Mouse (Mus musculus) MEL (cell line): Measurements from ENCODE around the gene Zic5. TPM values are rescaled to one million over a fixed set of nuclear protein-coding genes. Genes with fewer than 3 reads are reported as not detected.

Source experiments
- DNase-seq: peaks from one replicate; pipeline ENCODE4 v3.0.0; 2011; ENCODE audit warnings: low read depth, low spot score
- H3K27ac ChIP-seq: 2 replicates; pipeline ENCODE4 v1.5.1; 2012; ENCODE audit warnings: low read depth, mild to moderate bottlenecking, control low read depth, low read length, moderate library complexity; ENCODE audit not compliant: control insufficient read depth
- H3K27me3 ChIP-seq, 2 experiments: fragments of 150-350 bp in 1 of 2; sonication (generic) in 1 of 2; 2 replicates each; pipeline ENCODE4 v1.6.1; 2012; ENCODE audit warnings: low read length in 2 of 2, mild to moderate bottlenecking in 2 of 2, improper control_type of control experiment in 1 of 2, moderate library complexity in 1 of 2; ENCODE audit not compliant: insufficient read depth in 2 of 2, control insufficient read depth in 1 of 2
- H3K36me3 ChIP-seq, 2 experiments: 2 replicates each; pipeline ENCODE4 v1.6.1; 2012 to 2014; ENCODE audit warnings: low read length in 2 of 2, improper control_type of control experiment in 1 of 2, inconsistent platforms in 1 of 2, mild to moderate bottlenecking in 1 of 2; ENCODE audit not compliant: insufficient read depth in 2 of 2, control insufficient read depth in 1 of 2
- H3K4me1 ChIP-seq, 2 experiments: fragments of 150-350 bp in 1 of 2; sonication (generic) in 1 of 2; 2 replicates each; pipeline ENCODE4 v1.6.1; 2012; ENCODE audit warnings: low read length in 2 of 2, improper control_type of control experiment in 1 of 2, mild to moderate bottlenecking in 1 of 2; ENCODE audit not compliant: insufficient read depth in 2 of 2, control insufficient read depth in 1 of 2
- H3K4me3 ChIP-seq, 2 experiments: fragments of 150-350 bp in 1 of 2; sonication (generic) in 1 of 2; 2 replicates each; pipeline ENCODE4 v1.5.1; 2012; ENCODE audit warnings: low read depth in 2 of 2, low read length in 2 of 2, mild to moderate bottlenecking in 2 of 2, moderate library complexity in 2 of 2, control low read depth in 1 of 2, improper control_type of control experiment in 1 of 2; ENCODE audit not compliant: control insufficient read depth in 1 of 2, insufficient read depth in 1 of 2
- H3K79me2 ChIP-seq: 2 replicates; pipeline ENCODE4 v1.6.1; 2012; ENCODE audit warnings: mild to moderate bottlenecking, low read length, moderate library complexity; ENCODE audit not compliant: control insufficient read depth, poor library complexity, insufficient read depth
- H3K9ac ChIP-seq: 2 replicates; pipeline ENCODE4 v1.6.1; 2012; ENCODE audit warnings: low read depth, mild to moderate bottlenecking, control low read depth, low read length, moderate library complexity; ENCODE audit not compliant: control insufficient read depth, poor library complexity, severe bottlenecking
- H3K9me3 ChIP-seq: fragments of 150-350 bp; sonication (generic); replicated peaks from 2 replicates; pipeline ENCODE4 v1.6.1; 2012; ENCODE audit warnings: mild to moderate bottlenecking, low read length, improper control_type of control experiment, moderate library complexity; ENCODE audit not compliant: insufficient read depth
- CHD1 ChIP-seq: IDR thresholded peaks from 2 replicates; pipeline ENCODE4 v1.6.1; 2012; ENCODE audit warnings: low read depth, mild to moderate bottlenecking, inconsistent platforms, low read length, improper control_type of control experiment
- CHD2 ChIP-seq: IDR thresholded peaks from 2 replicates; pipeline ENCODE4 v1.6.1; 2011; ENCODE audit warnings: low read length, improper control_type of control experiment
- CTCF ChIP-seq, 3 experiments: IDR thresholded peaks in 2 of 3; conservative IDR thresholded peaks in 1 of 3; 2 replicates each; pipeline ENCODE4 v1.5.1; 2011 to 2012; ENCODE audit warnings: low read length in 3 of 3, low read depth in 2 of 3, mild to moderate bottlenecking in 2 of 3, improper control_type of control experiment in 1 of 3, inconsistent platforms in 1 of 3, mixed read lengths in 1 of 3, moderate library complexity in 1 of 3; ENCODE audit not compliant: control insufficient read depth in 1 of 3, insufficient read depth in 1 of 3, poor library complexity in 1 of 3, severe bottlenecking in 1 of 3
- ELF1 ChIP-seq: IDR thresholded peaks from 2 replicates; pipeline ENCODE4 v1.6.1; 2014; ENCODE audit warnings: low read depth, mild to moderate bottlenecking, inconsistent platforms, low read length, improper control_type of control experiment, moderate library complexity
- ETS1 ChIP-seq: IDR thresholded peaks from 2 replicates; pipeline ENCODE4 v1.6.1; 2012; ENCODE audit warnings: low read depth, mild to moderate bottlenecking, inconsistent platforms, low read length, improper control_type of control experiment, moderate library complexity
- GABPA ChIP-seq: IDR thresholded peaks from 2 replicates; pipeline ENCODE4 v1.6.1; 2012; ENCODE audit warnings: low read depth, mild to moderate bottlenecking, inconsistent platforms, low read length, improper control_type of control experiment, moderate library complexity
- GATA1 ChIP-seq: IDR thresholded peaks from 2 replicates; pipeline ENCODE4 v1.6.1; 2011; ENCODE audit warnings: low read depth, low read length, improper control_type of control experiment
- KAT2A ChIP-seq: conservative IDR thresholded peaks from 2 replicates; pipeline ENCODE4 v1.6.1; 2012; ENCODE audit warnings: low read depth, low read length, improper control_type of control experiment, inconsistent platforms
- MAFK ChIP-seq: IDR thresholded peaks from 2 replicates; pipeline ENCODE4 v1.6.1; 2011; ENCODE audit warnings: low read depth, mild to moderate bottlenecking, low read length, improper control_type of control experiment, borderline replicate concordance
- MEF2A ChIP-seq: IDR thresholded peaks from 2 replicates; pipeline ENCODE4 v1.6.1; 2014; ENCODE audit warnings: low read depth, mild to moderate bottlenecking, inconsistent platforms, low read length, improper control_type of control experiment; ENCODE audit not compliant: poor library complexity, insufficient replicate concordance, severe bottlenecking; ENCODE audit errors: extremely low read depth
- MXI1 ChIP-seq: IDR thresholded peaks from 2 replicates; pipeline ENCODE4 v1.6.1; 2011; ENCODE audit warnings: mild to moderate bottlenecking, low read depth, low read length, improper control_type of control experiment
- MYC ChIP-seq: IDR thresholded peaks from 2 replicates; pipeline ENCODE4 v1.6.1; 2011; ENCODE audit warnings: low read depth, mild to moderate bottlenecking, low read length, improper control_type of control experiment, moderate library complexity
- RAD21 ChIP-seq: IDR thresholded peaks from 2 replicates; pipeline ENCODE4 v1.6.1; 2011; ENCODE audit warnings: mild to moderate bottlenecking, low read depth, low read length, improper control_type of control experiment
- RCOR1 ChIP-seq: IDR thresholded peaks from 2 replicates; pipeline ENCODE4 v1.6.1; 2012; ENCODE audit warnings: low read depth, mild to moderate bottlenecking, inconsistent platforms, low read length, improper control_type of control experiment
- TAL1 ChIP-seq: IDR thresholded peaks from 2 replicates; pipeline ENCODE4 v1.6.1; 2012; ENCODE audit warnings: mild to moderate bottlenecking, inconsistent platforms, low read length, moderate library complexity, mixed read lengths
- USF1 ChIP-seq: IDR thresholded peaks from 2 replicates; pipeline ENCODE4 v1.6.1; 2014; ENCODE audit warnings: low read depth, mild to moderate bottlenecking, inconsistent platforms, low read length, improper control_type of control experiment, moderate library complexity
- USF2 ChIP-seq, 2 experiments: IDR thresholded peaks; 2 replicates each; pipeline ENCODE4 v1.6.1; 2011 to 2012; ENCODE audit warnings: improper control_type of control experiment in 2 of 2, low read length in 2 of 2, borderline replicate concordance in 1 of 2, inconsistent platforms in 1 of 2, low read depth in 1 of 2, mild to moderate bottlenecking in 1 of 2; ENCODE audit not compliant: insufficient read depth in 1 of 2
- ZC3H11A ChIP-seq: IDR thresholded peaks from 2 replicates; pipeline ENCODE4 v1.6.1; 2012; ENCODE audit warnings: low read depth, mild to moderate bottlenecking, inconsistent platforms, low read length, improper control_type of control experiment
- ZKSCAN1 ChIP-seq: IDR thresholded peaks from 2 replicates; pipeline ENCODE4 v1.6.1; 2012; ENCODE audit warnings: low read depth, mild to moderate bottlenecking, inconsistent platforms, low read length, improper control_type of control experiment, moderate library complexity
- polyA plus RNA-seq, 2 experiments: library from polyadenylated mRNA; stranded (reverse) in 1 of 2; unstranded in 1 of 2; fragments of >175 nt in 1 of 2; fragments of >200 nt in 1 of 2; gene quantifications; 2 replicates each; pipeline versions ENCODE4 v1.2.1 to v1.2.4; 2012; ENCODE audit warnings: low replicate concordance in 2 of 2, low read depth in 1 of 2; ENCODE audit not compliant: insufficient read length in 2 of 2, insufficient read depth in 1 of 2, missing spikeins in 1 of 2
- total RNA-seq: library from RNA; depleted of rRNA; stranded (reverse); fragments of 300-350 nt; gene quantifications from 2 replicates; pipeline ENCODE4 v1.2.3, GENCODE M21; 2012

The Zic5 gene
- total and polyA plus RNA-seq, 3 experiments, result 10.4 to 50.6 (median 23.6) TPM

GRCm38 (mm10) chr14:122478574-122479011 lies 13.1 kb upstream of the Zic5 start:
- TF ChIP-seq TAL1 (no peak), ETS1 (no peak)
- Histone ChIP-seq H3K9ac (no peak overlapping the region), H3K4me3 (no peak overlapping the region), H3K9me3 (no peaks in the 10 kb centered on the region), H3K4me1 (no peaks in the 10 kb centered on the region), H3K79me2 (no peaks in the 10 kb centered on the region), H3K27ac (no peak overlapping the region), H3K27me3 (no peaks in the 10 kb centered on the region), H3K36me3 (no peaks in the 10 kb centered on the region)
- no peak for DNase-seq

DNA sequence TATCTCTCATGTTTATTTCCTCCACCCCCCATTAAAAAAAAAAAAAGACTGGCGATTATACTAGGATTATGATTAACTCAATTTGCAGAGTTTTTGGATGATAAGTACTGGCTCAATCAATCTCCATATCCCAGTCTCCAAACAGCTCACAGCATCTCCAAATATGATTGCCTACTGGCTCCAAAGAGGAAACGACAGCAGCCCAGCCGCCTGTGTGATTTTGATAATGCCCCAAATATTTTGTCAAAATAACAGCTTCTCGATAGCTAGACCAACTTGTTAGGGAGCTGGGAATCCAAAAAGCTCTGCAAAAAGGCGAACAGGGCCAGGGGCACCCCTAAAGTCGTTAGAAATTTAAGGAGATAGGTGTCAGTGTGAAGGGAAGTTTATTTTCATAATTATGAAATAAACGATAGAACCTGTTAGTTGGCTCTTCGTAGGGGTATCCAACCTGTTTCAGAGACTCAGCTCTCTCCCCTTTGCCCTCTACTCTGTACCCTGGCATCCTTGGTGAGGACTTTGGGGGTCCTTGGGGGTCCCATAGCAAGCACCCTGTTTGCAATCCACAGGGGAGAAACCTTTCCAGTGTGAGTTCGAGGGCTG lies 12.6 kb upstream of the Zic5 start:
- H3K27ac ChIP-seq, result no peak overlapping the region
- H3K9me3 ChIP-seq, result no peaks in the 10 kb centered on the region
- H3K4me1 ChIP-seq, result no peaks in the 10 kb centered on the region
- no peaks in the 10 kb centered on the region for H3K27me3 ChIP-seq
- no peak overlapping the region for H3K9ac ChIP-seq
- H3K4me3 ChIP-seq, result no peak overlapping the region
- no peak for DNase-seq
- no peaks in the 10 kb centered on the region for H3K36me3 ChIP-seq
- TF ChIP-seq RAD21 (no peak), MXI1 (no peak), CHD2 (no peak), ELF1 (no peak), MYC (no peak), USF1 (no peak), RCOR1 (no peak), GATA1 (no peak), ZC3H11A (no peak), ZKSCAN1 (no peak), CTCF (IDR thresholded peaks at IDR 0.05 in 2 of 3, conservative IDR thresholded peaks at IDR 0.05 in 1 of 3; ENCODE audit: control insufficient read depth in 1 of 3, insufficient read depth in 1 of 3, low read depth in 2 of 3, low read length in 3 of 3, poor library complexity in 1 of 3, severe bottlenecking in 1 of 3) (no peak), GABPA (no peak), MEF2A (no peak)
- H3K79me2 ChIP-seq, result no peaks in the 10 kb centered on the region

DNA sequence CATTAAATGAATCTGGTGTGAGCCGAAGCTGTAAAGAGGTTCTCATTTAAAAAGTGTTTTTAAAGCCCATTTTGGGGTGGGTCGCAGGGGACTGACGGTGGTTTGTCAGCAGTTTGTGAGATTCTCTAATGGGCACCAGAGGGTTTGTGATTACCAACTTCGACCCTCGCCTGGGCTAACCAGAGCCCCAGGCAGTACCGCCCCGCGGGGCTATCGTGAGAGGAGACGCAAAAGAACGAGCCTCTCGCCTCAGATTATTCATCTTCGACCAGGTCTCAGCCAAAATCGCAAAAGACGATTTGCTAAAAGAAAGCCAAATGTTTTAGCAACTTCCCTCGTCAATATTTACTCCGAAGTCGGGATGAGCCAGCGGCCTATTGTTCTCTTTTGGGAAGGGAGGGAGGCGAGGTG lies 11.8 kb upstream of the Zic5 start:
- Histone ChIP-seq H3K4me3 (no peak overlapping the region), H3K27me3 (no peaks in the 10 kb centered on the region), H3K9me3 (no peaks in the 10 kb centered on the region), H3K9ac (no peak overlapping the region), H3K79me2 (no peaks in the 10 kb centered on the region), H3K36me3 (no peaks in the 10 kb centered on the region), H3K27ac (no peak overlapping the region), H3K4me1 (no peaks in the 10 kb centered on the region)
- TF ChIP-seq KAT2A, result no peak
- TF ChIP-seq MAFK, result no peak
- TF ChIP-seq USF1, result no peak
- TF ChIP-seq CHD1, result no peak
- TF ChIP-seq USF2 (IDR thresholded peaks at IDR 0.05; ENCODE audit: borderline replicate concordance in 1 of 2, insufficient read depth in 1 of 2, low read depth in 1 of 2, low read length in 2 of 2), result no peak
- no peak for TF ChIP-seq CTCF (IDR thresholded peaks at IDR 0.05 in 2 of 3, conservative IDR thresholded peaks at IDR 0.05 in 1 of 3; ENCODE audit: control insufficient read depth in 1 of 3, insufficient read depth in 1 of 3, low read depth in 2 of 3, low read length in 3 of 3, poor library complexity in 1 of 3, severe bottlenecking in 1 of 3)
- no peak for DNase-seq
